Mouse (Mus musculus): ENCODE measurements around the gene Defb39. TPM values are rescaled to one million over a fixed set of nuclear protein-coding genes. Genes with fewer than 3 reads are reported as not detected.

Gene Defb39
- polyA plus RNA-seq (2015; fragmentation: Nextera tagmentation; extraction: Ambion mirVana): not detected in 2 replicates

DNA sequence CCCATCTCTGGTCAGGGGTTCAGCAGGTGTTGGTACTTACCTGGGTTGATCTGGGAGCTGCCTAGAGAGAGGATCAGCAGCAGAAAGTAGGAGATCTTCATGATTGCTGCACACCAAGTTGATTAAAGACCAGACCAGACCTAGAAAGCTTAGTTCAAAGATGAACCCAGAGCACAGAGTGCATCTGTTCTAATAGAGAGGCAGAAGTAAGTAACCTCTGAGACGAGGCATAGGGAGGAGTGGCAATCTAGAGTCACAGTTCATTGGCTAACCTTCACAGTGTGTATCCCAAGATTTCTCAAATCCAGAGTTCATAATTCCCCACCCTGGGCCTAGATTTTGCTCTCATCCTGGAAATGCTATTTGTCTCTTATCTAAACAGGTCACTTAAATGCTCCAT is at the start of gene Defb39:
TSS of gene Defb39 (minus strand) at position 101 of the 400 bp plus-strand sequence.
- no peak for ATAC-seq (ENCODE audit: insufficient number of reproducible peaks, insufficient read depth, low FRiP score, low TSS enrichment, low read depth)
- Histone ChIP-seq H3K4me1 (no peaks in the 10 kb centered on the region), H3K9me3 (peaks cover 5% of the 10 kb centered on the region; the same call in 1 of the 2 replicates), H3K36me3 (no peaks in the 10 kb centered on the region), H3K4me2 (no peak within 1 kb of the TSS), H3K27ac (no peak within 1 kb of the TSS), H3K27me3 (no peaks in the 10 kb centered on the region), H3K4me3 (no peak within 1 kb of the TSS), H3K9ac (no peak within 1 kb of the TSS)
- 79% methylated on average over 1 of the region's 1 CpGs for WGBS

DNA sequence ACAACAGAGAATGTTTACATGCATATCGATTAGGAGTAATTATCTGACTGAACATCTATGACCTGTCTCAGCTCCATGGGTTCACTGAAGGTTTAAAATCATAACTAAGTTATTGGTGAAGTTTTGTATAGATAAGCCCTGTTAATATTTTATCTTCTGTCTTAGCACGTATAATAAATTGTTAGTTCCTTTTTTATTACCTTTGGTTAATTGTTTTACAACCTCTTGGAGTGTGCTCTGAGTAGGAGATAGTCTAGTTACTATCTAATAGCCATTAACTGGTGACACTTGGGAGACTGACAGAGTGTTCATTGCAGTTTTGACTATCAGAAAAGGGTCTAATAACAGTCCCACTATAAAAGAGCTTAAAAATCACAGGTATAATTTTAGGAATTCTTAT is 1.4 kb upstream of the Defb39 start:
- Histone ChIP-seq H3K9ac (no peak overlapping the region), H3K27me3 (no peaks in the 10 kb centered on the region)

DNA sequence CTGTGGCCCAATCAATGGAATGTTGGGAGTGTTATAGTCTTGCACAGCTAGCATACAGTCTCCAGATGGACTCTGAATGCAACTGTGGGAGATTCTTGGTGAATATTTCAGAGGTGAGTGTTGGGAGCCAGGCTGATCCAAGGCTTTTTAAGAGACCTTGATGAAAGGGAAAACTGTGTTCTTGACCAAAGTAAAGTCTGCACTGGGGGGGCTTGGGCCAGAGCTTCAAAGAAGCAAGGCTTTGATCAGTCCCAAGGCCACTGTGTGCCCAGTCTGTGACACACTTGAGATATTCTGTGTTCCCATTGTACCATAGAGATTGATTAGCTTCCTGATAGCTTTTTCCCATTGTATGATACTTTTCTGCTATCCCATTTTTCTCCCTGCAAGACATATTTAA is 1.7 kb downstream of the Defb39 start:
- Histone ChIP-seq H3K27me3 (no peaks in the 10 kb centered on the region), H3K4me3 (no peak overlapping the region), H3K9me3 (peaks cover 5% of the 10 kb centered on the region; the same call in 1 of the 2 replicates), H3K4me1 (no peaks in the 10 kb centered on the region), H3K9ac (no peak overlapping the region), H3K36me3 (no peaks in the 10 kb centered on the region), H3K4me2 (no peak overlapping the region), H3K27ac (no peak overlapping the region)
- ATAC-seq (ENCODE audit: insufficient number of reproducible peaks, insufficient read depth, low FRiP score, low TSS enrichment, low read depth): no peak

More for the DNA sequence above, 1.4 kb upstream of the Defb39 start:
- Histone ChIP-seq H3K4me1 (no peaks in the 10 kb centered on the region), H3K27ac (no peak overlapping the region), H3K4me3 (no peak overlapping the region), H3K4me2 (no peak overlapping the region), H3K36me3 (no peaks in the 10 kb centered on the region), H3K9me3 (peaks cover 5% of the 10 kb centered on the region; the same call in 1 of the 2 replicates)
- WGBS: 76% methylated on average over 2 of the region's 2 CpGs
- no peak for ATAC-seq (ENCODE audit: insufficient number of reproducible peaks, insufficient read depth, low FRiP score, low TSS enrichment, low read depth)

- no peaks in the 10 kb centered on the region for H3K36me3 ChIP-seq
- no peaks in the 10 kb centered on the region for H3K9me3 ChIP-seq
- no peaks in the 10 kb centered on the region for H3K27me3 ChIP-seq
- H3K4me1 ChIP-seq: no peaks in the 10 kb centered on the region
- WGBS: 91% methylated on average over 14 of the region's 14 CpGs
- H3K27ac ChIP-seq: no peak overlapping the region
- no peak overlapping the region for H3K9ac ChIP-seq
- no peak overlapping the region for H3K4me2 ChIP-seq
- ATAC-seq (ENCODE audit: insufficient number of reproducible peaks, insufficient read depth, low FRiP score, low TSS enrichment, low read depth): no peak
- no peak overlapping the region for H3K4me3 ChIP-seq
Measured at GRCm38 (mm10) chr8:19045242-19045641, 19.4 kb downstream of the Defb39 start.

- Histone ChIP-seq H3K4me1 (no peaks in the 10 kb centered on the region), H3K4me3 (no peak within 1 kb of the TSS), H3K27ac (no peak within 1 kb of the TSS), H3K9ac (no peak within 1 kb of the TSS), H3K4me2 (no peak within 1 kb of the TSS), H3K9me3 (0 out of 2 replicates have a peak, but pooled peaks cover 2% of the 10 kb centered on the region), H3K27me3 (no peaks in the 10 kb centered on the region), H3K36me3 (no peaks in the 10 kb centered on the region)
- WGBS: 88% methylated on average over 1 of the region's 1 CpGs
- no peak for ATAC-seq (ENCODE audit: insufficient number of reproducible peaks, insufficient read depth, low FRiP score, low TSS enrichment, low read depth)
Measured at GRCm38 (mm10) chr8:19026466-19026865, 38.1 kb downstream of the Defb39 start, which contains the start of gene Defb38. Gene Defb38, minus strand, starts transcription at chr8:19026566.

Other genes starting within 250 kb of the Defb39 start
- gene Defb40, start 86.6 kb downstream of the Defb39 start, polyA plus RNA-seq (2015; fragmentation: Nextera tagmentation; extraction: Ambion mirVana): not detected in 2 replicates
- not detected in 2 replicates for gene Defb37, start 73.8 kb downstream of the Defb39 start, polyA plus RNA-seq (2015; fragmentation: Nextera tagmentation; extraction: Ambion mirVana)
- gene Defb38, start 38.2 kb downstream of the Defb39 start, polyA plus RNA-seq (2015; fragmentation: Nextera tagmentation; extraction: Ambion mirVana): not detected in 2 replicates
- gene Defb12, start 50.0 kb upstream of the Defb39 start, polyA plus RNA-seq (2015; fragmentation: Nextera tagmentation; extraction: Ambion mirVana): not detected in 2 replicates
- gene Defb34, start 58.9 kb upstream of the Defb39 start, polyA plus RNA-seq (2015; fragmentation: Nextera tagmentation; extraction: Ambion mirVana): not detected in 2 replicates
- gene Gm45826, start 76.0 kb upstream of the Defb39 start, polyA plus RNA-seq (2015; fragmentation: Nextera tagmentation; extraction: Ambion mirVana): not detected in 2 replicates
- gene Defb14, start 129.5 kb upstream of the Defb39 start, polyA plus RNA-seq (2015; fragmentation: Nextera tagmentation; extraction: Ambion mirVana): not detected in 2 replicates
- not detected in 2 replicates for gene Defb4, start 133.9 kb upstream of the Defb39 start, polyA plus RNA-seq (2015; fragmentation: Nextera tagmentation; extraction: Ambion mirVana)
- not detected in 2 replicates for gene Defb6, start 160.7 kb upstream of the Defb39 start, polyA plus RNA-seq (2015; fragmentation: Nextera tagmentation; extraction: Ambion mirVana)
- gene Defb46, start 175.1 kb upstream of the Defb39 start, polyA plus RNA-seq (2015; fragmentation: Nextera tagmentation; extraction: Ambion mirVana): not detected in 2 replicates
- not detected in 2 replicates for gene Defb5, start 182.8 kb upstream of the Defb39 start, polyA plus RNA-seq (2015; fragmentation: Nextera tagmentation; extraction: Ambion mirVana)
- not detected in 2 replicates for gene Defb3, start 228.6 kb upstream of the Defb39 start, polyA plus RNA-seq (2015; fragmentation: Nextera tagmentation; extraction: Ambion mirVana)